In the genomic region with DNA sequence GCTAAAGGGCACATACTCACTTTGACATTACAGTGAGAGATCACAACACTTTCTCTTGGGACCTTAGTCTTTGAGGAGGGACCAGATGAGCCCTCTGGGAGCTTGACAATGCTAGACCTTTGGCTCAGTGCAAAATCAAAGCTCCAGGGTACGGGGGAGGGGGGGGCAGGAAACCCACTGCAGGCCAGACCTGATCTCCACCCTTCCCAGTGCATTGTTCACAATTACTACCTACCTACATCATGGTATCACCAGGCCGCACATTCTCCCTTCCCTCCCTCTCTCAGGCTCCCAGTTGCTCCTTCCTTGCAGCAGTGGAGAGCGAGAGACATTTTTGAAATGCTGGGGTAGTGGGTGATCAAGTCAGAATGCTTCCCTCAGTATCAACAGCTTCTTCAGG, we compare ENCODE assay signal across 9 mouse cellular contexts. TPM values are rescaled to one million over a fixed set of nuclear protein-coding genes. Genes with fewer than 3 reads are reported as not detected.
A peak's percentile ranks its signal among the peaks of the same experiment; 100 is the strongest.
DNase-seq lines count a peak whose midpoint lies in the region; ATAC-seq and TF ChIP-seq lines count a peak whose summit lies in the region.
"Had no signal": no experiment of that assay in that cellular context is flagged by ENCODE, and none has a peak within 500 bp of the region (broad histone marks: within the 10 kb centered on the region; RNA-seq: fewer than 3 reads in every experiment).

No protein-coding gene starts in this region.

- peak overlapping the region; percentile 39 for H3K4me2 ChIP-seq in kidney, postnatal 0 days (ENCODE audit: low read length)

- DNase-seq in left cerebral cortex, adult 2 months (ENCODE audit: extremely low spot score in 1 of 2, low spot score in 2 of 2): no peak
- no peak for DNase-seq in left cerebral cortex, adult 8-10 months (ENCODE audit: low spot score in 2 of 2)
- DNase-seq in heart, adult 2 months: peak in 1 of 2 experiments; percentile 61
- no peak for DNase-seq in kidney, postnatal 0 days (ENCODE audit: low spot score)
- peak; percentile 69 for DNase-seq in naive thymus-derived CD4-positive, alpha-beta T cell, adult 2 months (ENCODE audit: low read depth)
- DNase-seq in thymus, postnatal 14 days: no peak
- DNase-seq in gastrocnemius, adult 18-20 months (ENCODE audit: low spot score): no peak

- peak; percentile 91 for TF ChIP-seq EP300 in heart, adult 2 months (IDR thresholded peaks at IDR 0.05; ENCODE audit: insufficient read depth, low read depth, low read length)

- 38% methylated on average over 3 of the region's 3 CpGs for WGBS in heart, adult 2 months
- WGBS in kidney, postnatal 0 days: 67% methylated on average over 3 of the region's 3 CpGs

- ATAC-seq in kidney, postnatal 0 days (replicated peaks; ENCODE audit: low FRiP score, low read depth): no peak
- no peak for ATAC-seq in granulocyte monocyte progenitor cell, adult 5-6 weeks (replicated peaks; ENCODE audit: poor library complexity, severe bottlenecking)
- ATAC-seq: Patski had no signal

- H3K27ac ChIP-seq in left cerebral cortex, adult 2 months: peak overlapping the region; percentile 60
- H3K27ac ChIP-seq in heart, adult 2 months: peak overlapping the region; percentile 94
- H3K27ac ChIP-seq in kidney, postnatal 0 days: 0 out of 2 replicates have a peak overlapping the region, but pooled peaks have one; percentile 36

- TF ChIP-seq CTCF in left cerebral cortex, adult 2 months (IDR thresholded peaks at IDR 0.05): no peak
- no peak for TF ChIP-seq CTCF in heart, adult 2 months (IDR thresholded peaks at IDR 0.05)
- TF ChIP-seq CTCF in kidney, postnatal 0 days (IDR thresholded peaks at IDR 0.05; ENCODE audit: low read depth): no peak

- peaks cover 27% of the 10 kb centered on the region for H3K36me3 ChIP-seq in heart, adult 2 months (ENCODE audit: control insufficient read depth, insufficient read depth, low read length)
- H3K36me3 ChIP-seq in kidney, postnatal 0 days (ENCODE audit: insufficient read depth, low read length): no peaks in the 10 kb centered on the region

- H3K4me3 ChIP-seq in left cerebral cortex, adult 2 months: peak overlapping the region; percentile 60
- H3K4me3 ChIP-seq in heart, adult 2 months: peak overlapping the region; percentile 78
- peak overlapping the region; percentile 7; the same call in 1 of the 2 replicates for H3K4me3 ChIP-seq in kidney, postnatal 0 days (replicated peaks; ENCODE audit: low read depth, low read length)

- H3K4me1 ChIP-seq in heart, adult 2 months (ENCODE audit: control insufficient read depth, insufficient read depth, low read length): peaks cover 5% of the 10 kb centered on the region
- no peaks in the 10 kb centered on the region for H3K4me1 ChIP-seq in kidney, postnatal 0 days (replicated peaks; ENCODE audit: insufficient read depth, low read length)

- no peaks in the 10 kb centered on the region; the same call in 1 of the 2 replicates for H3K79me2 ChIP-seq in heart, adult 2 months (replicated peaks; ENCODE audit: control insufficient read depth, insufficient read depth, low read length)

- no peaks in the 10 kb centered on the region for H3K9me3 ChIP-seq in kidney, postnatal 0 days (replicated peaks; ENCODE audit: low read length)

- peak overlapping the region; percentile 78 for H3K9ac ChIP-seq in heart, adult 2 months (ENCODE audit: low read depth, low read length)
- no peak overlapping the region for H3K9ac ChIP-seq in kidney, postnatal 0 days (ENCODE audit: low read depth, low read length)

- peak; percentile 85 for TF ChIP-seq POLR2A in heart, adult 2 months (IDR thresholded peaks at IDR 0.05; ENCODE audit: insufficient read depth, low read depth, low read length)

- intact Hi-C loops in left cerebral cortex, adult 2 months (cut with DNase I): loop anchor here (5.0 kb wide), 3 partner anchors 49 to 221 kb away; no protein-coding TSS in a partner anchor
- intact Hi-C loops in heart, adult 2 months (cut with DNase I): loop anchor here (5.0 kb wide), 1 partner anchor 226 kb away; no protein-coding TSS in a partner anchor

- H3K27me3 ChIP-seq in heart, adult 2 months (ENCODE audit: control insufficient read depth, insufficient read depth, low read length): no peaks in the 10 kb centered on the region
- no peaks in the 10 kb centered on the region for H3K27me3 ChIP-seq in kidney, postnatal 0 days (ENCODE audit: insufficient read depth, low read length)
- H3K27me3 ChIP-seq: Patski had no signal

RNA-seq across cellular contexts. Expression of gene S1pr1, which starts 3.5 kb away (rescaled TPM):
- 100 to 1,000 TPM in 1 of 2 experiments, 10 to 100 TPM in 1; 90.6 to 118 TPM for total RNA-seq in left cerebral cortex, adult 2 months (2021)
- 100 to 1,000 TPM in 3 of 4 experiments, 10 to 100 TPM in 1; 85.9 to 113 (median 105) TPM for total RNA-seq in left cerebral cortex, adult 8-10 months (2022)
- total RNA-seq in heart, adult 2 months (2021): 10 to 100 TPM; 53.8 to 72.1 TPM
- 67.0 and 90.6 TPM in 2 replicates for polyA plus RNA-seq in heart, adult 2 months (2012; rRNA removed)
- 17.8 and 20.1 TPM in 2 replicates for polyA plus RNA-seq in kidney, postnatal 0 days (2015; fragmentation: Nextera tagmentation; extraction: Ambion mirVana)
- total RNA-seq in granulocyte monocyte progenitor cell, adult 5-6 weeks (2014; fragmentation: Nextera tagmentation): 0.77 and 1.6 TPM in 2 replicates
- total RNA-seq in granulocyte monocyte progenitor cell, adult 5-6 weeks (2017): 0.26 and 1.0 TPM in 2 replicates
- 10 to 100 TPM; 17.9 to 24.8 TPM for total RNA-seq in gastrocnemius, adult 18-20 months (2021)

Comparison
In these comparisons a context has a peak if more than half of its experiments do, and no peak if none do; other contexts are left out.
1. H3K27ac ChIP-seq: peak in every context shown above with its lines; median percentile 94 in heart, adult 2 months; 60 in left cerebral cortex, adult 2 months; 36 in kidney, postnatal 0 days.
2. H3K4me3 ChIP-seq: peak in every context shown above with its lines; median percentile 78 in heart, adult 2 months; 60 in left cerebral cortex, adult 2 months; 7 in kidney, postnatal 0 days.
3. RNA of gene S1pr1, which starts 3.5 kb away (total RNA-seq): 90.6 to 118 TPM in left cerebral cortex, adult 2 months, 85.9 to 113 TPM in left cerebral cortex, adult 8-10 months, 53.8 to 72.1 TPM in heart, adult 2 months and 17.9 to 24.8 TPM in gastrocnemius, adult 18-20 months; 0.26 to 1.6 TPM in granulocyte monocyte progenitor cell, adult 5-6 weeks; every median in the first group is over 4 times any median in the second.